Mouse (Mus musculus) MEL (cell line): ENCODE data around the gene Egln3. TPM values are rescaled to one million over a fixed set of nuclear protein-coding genes. Genes with fewer than 3 reads are reported as not detected.

Experiments
- DNase-seq: peaks from one replicate; pipeline ENCODE4 v3.0.0; 2011; ENCODE audit warnings: low read depth, low spot score
- H3K27ac ChIP-seq: 2 replicates; pipeline ENCODE4 v1.5.1; 2012; ENCODE audit warnings: low read depth, mild to moderate bottlenecking, control low read depth, low read length, moderate library complexity; ENCODE audit not compliant: control insufficient read depth
- H3K27me3 ChIP-seq, 2 experiments: fragments of 150-350 bp in 1 of 2; sonication (generic) in 1 of 2; 2 replicates each; pipeline ENCODE4 v1.6.1; 2012; ENCODE audit warnings: low read length in 2 of 2, mild to moderate bottlenecking in 2 of 2, improper control_type of control experiment in 1 of 2, moderate library complexity in 1 of 2; ENCODE audit not compliant: insufficient read depth in 2 of 2, control insufficient read depth in 1 of 2
- H3K36me3 ChIP-seq, 2 experiments: 2 replicates each; pipeline ENCODE4 v1.6.1; 2012 to 2014; ENCODE audit warnings: low read length in 2 of 2, improper control_type of control experiment in 1 of 2, inconsistent platforms in 1 of 2, mild to moderate bottlenecking in 1 of 2; ENCODE audit not compliant: insufficient read depth in 2 of 2, control insufficient read depth in 1 of 2
- H3K4me1 ChIP-seq, 2 experiments: fragments of 150-350 bp in 1 of 2; sonication (generic) in 1 of 2; 2 replicates each; pipeline ENCODE4 v1.6.1; 2012; ENCODE audit warnings: low read length in 2 of 2, improper control_type of control experiment in 1 of 2, mild to moderate bottlenecking in 1 of 2; ENCODE audit not compliant: insufficient read depth in 2 of 2, control insufficient read depth in 1 of 2
- H3K4me3 ChIP-seq, 2 experiments: fragments of 150-350 bp in 1 of 2; sonication (generic) in 1 of 2; 2 replicates each; pipeline ENCODE4 v1.5.1; 2012; ENCODE audit warnings: low read depth in 2 of 2, low read length in 2 of 2, mild to moderate bottlenecking in 2 of 2, moderate library complexity in 2 of 2, control low read depth in 1 of 2, improper control_type of control experiment in 1 of 2; ENCODE audit not compliant: control insufficient read depth in 1 of 2, insufficient read depth in 1 of 2
- H3K79me2 ChIP-seq: 2 replicates; pipeline ENCODE4 v1.6.1; 2012; ENCODE audit warnings: mild to moderate bottlenecking, low read length, moderate library complexity; ENCODE audit not compliant: control insufficient read depth, poor library complexity, insufficient read depth
- H3K9ac ChIP-seq: 2 replicates; pipeline ENCODE4 v1.6.1; 2012; ENCODE audit warnings: low read depth, mild to moderate bottlenecking, control low read depth, low read length, moderate library complexity; ENCODE audit not compliant: control insufficient read depth, poor library complexity, severe bottlenecking
- H3K9me3 ChIP-seq: fragments of 150-350 bp; sonication (generic); replicated peaks from 2 replicates; pipeline ENCODE4 v1.6.1; 2012; ENCODE audit warnings: mild to moderate bottlenecking, low read length, improper control_type of control experiment, moderate library complexity; ENCODE audit not compliant: insufficient read depth
- CHD1 ChIP-seq: IDR thresholded peaks from 2 replicates; pipeline ENCODE4 v1.6.1; 2012; ENCODE audit warnings: low read depth, mild to moderate bottlenecking, inconsistent platforms, low read length, improper control_type of control experiment
- CHD2 ChIP-seq: IDR thresholded peaks from 2 replicates; pipeline ENCODE4 v1.6.1; 2011; ENCODE audit warnings: low read length, improper control_type of control experiment
- CTCF ChIP-seq, 3 experiments: IDR thresholded peaks in 2 of 3; conservative IDR thresholded peaks in 1 of 3; 2 replicates each; pipeline ENCODE4 v1.5.1; 2011 to 2012; ENCODE audit warnings: low read length in 3 of 3, low read depth in 2 of 3, mild to moderate bottlenecking in 2 of 3, improper control_type of control experiment in 1 of 3, inconsistent platforms in 1 of 3, mixed read lengths in 1 of 3, moderate library complexity in 1 of 3; ENCODE audit not compliant: control insufficient read depth in 1 of 3, insufficient read depth in 1 of 3, poor library complexity in 1 of 3, severe bottlenecking in 1 of 3
- ELF1 ChIP-seq: IDR thresholded peaks from 2 replicates; pipeline ENCODE4 v1.6.1; 2014; ENCODE audit warnings: low read depth, mild to moderate bottlenecking, inconsistent platforms, low read length, improper control_type of control experiment, moderate library complexity
- ETS1 ChIP-seq: IDR thresholded peaks from 2 replicates; pipeline ENCODE4 v1.6.1; 2012; ENCODE audit warnings: low read depth, mild to moderate bottlenecking, inconsistent platforms, low read length, improper control_type of control experiment, moderate library complexity
- GABPA ChIP-seq: IDR thresholded peaks from 2 replicates; pipeline ENCODE4 v1.6.1; 2012; ENCODE audit warnings: low read depth, mild to moderate bottlenecking, inconsistent platforms, low read length, improper control_type of control experiment, moderate library complexity
- GATA1 ChIP-seq: IDR thresholded peaks from 2 replicates; pipeline ENCODE4 v1.6.1; 2011; ENCODE audit warnings: low read depth, low read length, improper control_type of control experiment
- MYC ChIP-seq: IDR thresholded peaks from 2 replicates; pipeline ENCODE4 v1.6.1; 2011; ENCODE audit warnings: low read depth, mild to moderate bottlenecking, low read length, improper control_type of control experiment, moderate library complexity
- NELFE ChIP-seq: IDR thresholded peaks from 2 replicates; pipeline ENCODE4 v1.6.1; 2011; ENCODE audit warnings: low read depth, low read length, improper control_type of control experiment
- NRF1 ChIP-seq: IDR thresholded peaks from 2 replicates; pipeline ENCODE4 v1.6.1; 2014; ENCODE audit warnings: low read depth, mild to moderate bottlenecking, inconsistent platforms, low read length, improper control_type of control experiment, moderate library complexity; ENCODE audit not compliant: poor library complexity, insufficient read depth, severe bottlenecking
- POLR2A ChIP-seq, 2 experiments: IDR thresholded peaks; 2 replicates each; pipeline ENCODE4 v1.6.1; 2011 to 2012; ENCODE audit warnings: low read length in 2 of 2, mild to moderate bottlenecking in 2 of 2, control low read depth in 1 of 2, improper control_type of control experiment in 1 of 2, low read depth in 1 of 2, moderate library complexity in 1 of 2; ENCODE audit not compliant: control insufficient read depth in 1 of 2, insufficient read depth in 1 of 2, poor library complexity in 1 of 2
- POLR2AphosphoS2 ChIP-seq: IDR thresholded peaks from 2 replicates; pipeline ENCODE4 v1.6.1; 2011; ENCODE audit warnings: low read length, improper control_type of control experiment
- POLR2AphosphoS5 ChIP-seq: IDR thresholded peaks from 2 replicates; pipeline ENCODE4 v1.6.1; 2012; ENCODE audit warnings: low read depth, borderline replicate concordance, mild to moderate bottlenecking, inconsistent platforms, low read length, moderate library complexity, mixed read lengths
- RAD21 ChIP-seq: IDR thresholded peaks from 2 replicates; pipeline ENCODE4 v1.6.1; 2011; ENCODE audit warnings: mild to moderate bottlenecking, low read depth, low read length, improper control_type of control experiment
- SIN3A ChIP-seq: IDR thresholded peaks from 2 replicates; pipeline ENCODE4 v1.6.1; 2012; ENCODE audit warnings: low read length, improper control_type of control experiment, inconsistent platforms
- SMC3 ChIP-seq: IDR thresholded peaks from 2 replicates; pipeline ENCODE4 v1.6.1; 2011; ENCODE audit warnings: low read depth, low read length, improper control_type of control experiment
- TAL1 ChIP-seq: IDR thresholded peaks from 2 replicates; pipeline ENCODE4 v1.6.1; 2012; ENCODE audit warnings: mild to moderate bottlenecking, inconsistent platforms, low read length, moderate library complexity, mixed read lengths
- TBP ChIP-seq: IDR thresholded peaks from 2 replicates; pipeline ENCODE4 v1.8.0; 2011; ENCODE audit warnings: low read depth, low read length, improper control_type of control experiment
- TCF12 ChIP-seq: IDR thresholded peaks from 2 replicates; pipeline ENCODE4 v1.6.1; 2014; ENCODE audit warnings: low read depth, mild to moderate bottlenecking, inconsistent platforms, low read length, improper control_type of control experiment, moderate library complexity
- USF1 ChIP-seq: IDR thresholded peaks from 2 replicates; pipeline ENCODE4 v1.6.1; 2014; ENCODE audit warnings: low read depth, mild to moderate bottlenecking, inconsistent platforms, low read length, improper control_type of control experiment, moderate library complexity
- USF2 ChIP-seq, 2 experiments: IDR thresholded peaks; 2 replicates each; pipeline ENCODE4 v1.6.1; 2011 to 2012; ENCODE audit warnings: improper control_type of control experiment in 2 of 2, low read length in 2 of 2, borderline replicate concordance in 1 of 2, inconsistent platforms in 1 of 2, low read depth in 1 of 2, mild to moderate bottlenecking in 1 of 2; ENCODE audit not compliant: insufficient read depth in 1 of 2
- ZC3H11A ChIP-seq: IDR thresholded peaks from 2 replicates; pipeline ENCODE4 v1.6.1; 2012; ENCODE audit warnings: low read depth, mild to moderate bottlenecking, inconsistent platforms, low read length, improper control_type of control experiment
- ZKSCAN1 ChIP-seq: IDR thresholded peaks from 2 replicates; pipeline ENCODE4 v1.6.1; 2012; ENCODE audit warnings: low read depth, mild to moderate bottlenecking, inconsistent platforms, low read length, improper control_type of control experiment, moderate library complexity
- ZMIZ1 ChIP-seq: IDR thresholded peaks from 2 replicates; pipeline ENCODE4 v1.6.1; 2012; ENCODE audit warnings: low read depth, mild to moderate bottlenecking, inconsistent platforms, low read length, improper control_type of control experiment, moderate library complexity
- polyA plus RNA-seq, 2 experiments: library from polyadenylated mRNA; stranded (reverse) in 1 of 2; unstranded in 1 of 2; fragments of >175 nt in 1 of 2; fragments of >200 nt in 1 of 2; gene quantifications; 2 replicates each; pipeline versions ENCODE4 v1.2.1 to v1.2.4; 2012; ENCODE audit warnings: low replicate concordance in 2 of 2, low read depth in 1 of 2; ENCODE audit not compliant: insufficient read length in 2 of 2, insufficient read depth in 1 of 2, missing spikeins in 1 of 2
- total RNA-seq: library from RNA; depleted of rRNA; stranded (reverse); fragments of 300-350 nt; gene quantifications from 2 replicates; pipeline ENCODE4 v1.2.3, GENCODE M21; 2012

Egln3 gene
- total and polyA plus RNA-seq, 3 experiments = 3.2 to 30.1 TPM; not detected in 1

DNA sequence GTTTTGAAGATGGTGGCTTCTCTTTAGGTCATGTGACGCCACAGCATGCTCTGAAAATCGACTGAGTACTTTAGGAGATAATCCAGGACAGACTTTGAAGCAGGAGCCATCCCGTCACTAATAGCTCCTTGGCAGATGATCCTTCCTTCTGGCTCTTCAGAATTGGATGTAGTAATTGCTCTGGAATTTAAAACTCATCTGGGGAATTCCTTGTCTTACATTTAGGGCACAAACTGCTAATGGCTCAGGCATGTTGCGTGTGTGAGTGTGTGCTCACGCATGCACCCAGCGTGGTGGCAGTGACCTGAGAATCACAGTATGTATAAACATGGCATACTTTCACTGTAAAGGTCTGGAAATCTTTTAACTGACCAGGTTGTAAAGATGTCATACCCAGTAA is 38.3 kb upstream of the Egln3 start:
- H3K9me3 ChIP-seq = no peaks in the 10 kb centered on the region
- peaks cover 5 to 6% of the 10 kb centered on the region in 2 experiments for H3K4me1 ChIP-seq
- DNase-seq = no peak
- TF ChIP-seq ELF1 (no peak), USF1 (peak; percentile 40; the same call in 1 of the 2 replicates)
- H3K36me3 ChIP-seq = peaks cover 0 to 3% of the 10 kb centered on the region in 2 experiments; a peak in 1 of 4 replicates
- no peak overlapping the region for H3K27ac ChIP-seq
- H3K9ac ChIP-seq = no peak overlapping the region
- H3K4me3 ChIP-seq = no peak overlapping the region
- H3K79me2 ChIP-seq = no peaks in the 10 kb centered on the region
- no peaks in the 10 kb centered on the region for H3K27me3 ChIP-seq

DNA sequence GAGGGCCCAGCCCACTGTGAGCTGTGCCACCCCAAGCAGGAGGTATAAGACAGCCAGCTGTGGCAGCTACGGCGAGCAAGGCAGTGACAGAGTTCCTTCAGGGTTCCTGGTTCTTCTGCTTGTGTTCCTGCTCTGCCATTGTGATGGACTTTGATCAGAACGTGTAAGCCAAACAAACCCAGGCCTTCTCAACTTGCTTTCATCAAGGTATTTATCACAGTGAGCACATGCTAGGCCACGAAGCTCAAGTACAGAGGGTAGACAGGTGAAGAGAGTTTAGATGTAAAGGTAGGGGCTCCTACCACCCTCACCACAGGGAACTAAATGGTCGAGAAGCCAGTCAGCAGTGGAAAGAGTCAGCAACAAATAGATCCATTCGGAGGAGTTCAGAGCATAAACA is 30.1 kb upstream of the Egln3 start:
- TF ChIP-seq CTCF (IDR thresholded peaks at IDR 0.05 in 2 of 3, conservative IDR thresholded peaks at IDR 0.05 in 1 of 3; ENCODE audit: control insufficient read depth in 1 of 3, insufficient read depth in 1 of 3, low read depth in 2 of 3, low read length in 3 of 3, poor library complexity in 1 of 3, severe bottlenecking in 1 of 3) (no peak), MYC (no peak), USF2 (IDR thresholded peaks at IDR 0.05; ENCODE audit: borderline replicate concordance in 1 of 2, insufficient read depth in 1 of 2, low read depth in 1 of 2, low read length in 2 of 2) (no peak), POLR2AphosphoS2 (no peak), ETS1 (no peak), ELF1 (no peak), ZC3H11A (no peak), RAD21 (no peak), GABPA (no peak), USF1 (no peak), GATA1 (no peak), TAL1 (no peak), CHD2 (no peak), SIN3A (no peak)
- no peaks in the 10 kb centered on the region for H3K79me2 ChIP-seq
- no peaks in the 10 kb centered on the region for H3K9me3 ChIP-seq
- no peak overlapping the region for H3K27ac ChIP-seq
- no peaks in the 10 kb centered on the region for H3K36me3 ChIP-seq
- H3K4me3 ChIP-seq = no peak overlapping the region
- H3K4me1 ChIP-seq = no peaks in the 10 kb centered on the region; a peak in 1 of 4 replicates
- H3K9ac ChIP-seq = no peak overlapping the region
- no peak for DNase-seq
- H3K27me3 ChIP-seq = no peaks in the 10 kb centered on the region; a peak in 1 of 4 replicates

DNA sequence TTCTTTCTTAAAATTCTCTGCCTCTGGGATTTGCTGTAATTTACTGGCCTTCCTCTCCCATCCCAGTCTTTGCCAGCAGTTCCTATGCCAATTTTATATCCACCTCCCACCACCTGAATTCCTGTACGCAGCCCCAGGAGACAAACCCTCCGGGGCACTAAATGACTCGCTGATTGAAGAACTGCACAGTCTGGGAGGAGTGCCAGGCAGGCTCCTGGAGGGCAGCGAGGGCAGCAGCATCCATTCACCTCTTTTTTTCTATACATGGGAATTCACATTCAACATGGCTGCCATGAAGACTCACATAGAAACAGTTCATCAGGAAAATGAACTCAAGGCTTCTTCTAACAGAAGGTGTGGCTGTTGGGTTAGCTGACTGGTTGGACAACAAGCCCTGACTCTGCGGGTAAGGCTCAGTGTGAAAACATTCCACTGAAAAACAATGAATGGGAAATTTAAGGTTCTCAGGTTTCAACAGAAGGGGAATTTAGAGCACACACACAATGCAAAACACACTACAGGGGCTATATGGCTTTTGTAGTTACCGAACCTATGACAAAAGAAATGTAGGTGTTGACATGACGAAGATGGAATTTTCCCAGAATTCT is 29.4 kb upstream of the Egln3 start:
- H3K27me3 ChIP-seq = no peaks in the 10 kb centered on the region; a peak in 1 of 4 replicates
- no peak overlapping the region for H3K27ac ChIP-seq
- no peaks in the 10 kb centered on the region for H3K36me3 ChIP-seq
- no peaks in the 10 kb centered on the region; a peak in 1 of 4 replicates for H3K4me1 ChIP-seq
- H3K79me2 ChIP-seq = no peaks in the 10 kb centered on the region
- H3K9me3 ChIP-seq = no peaks in the 10 kb centered on the region
- no peak overlapping the region for H3K9ac ChIP-seq
- no peak for TF ChIP-seq GABPA
- no peak for TF ChIP-seq CHD2
- TF ChIP-seq GATA1 = no peak
- no peak for TF ChIP-seq TAL1
- no peak for TF ChIP-seq ZKSCAN1
- no peak for TF ChIP-seq CHD1
- no peak for TF ChIP-seq TCF12
- no peak for TF ChIP-seq SMC3
- TF ChIP-seq RAD21 = no peak
- TF ChIP-seq TBP = no peak
- TF ChIP-seq POLR2A (IDR thresholded peaks at IDR 0.05; ENCODE audit: control insufficient read depth in 1 of 2, insufficient read depth in 1 of 2, low read depth in 1 of 2, low read length in 2 of 2, poor library complexity in 1 of 2) = no peak
- TF ChIP-seq MYC = no peak
- no peak for TF ChIP-seq ZMIZ1
- TF ChIP-seq NELFE = no peak
- TF ChIP-seq POLR2AphosphoS5 = no peak
- no peak for TF ChIP-seq USF2 (IDR thresholded peaks at IDR 0.05; ENCODE audit: borderline replicate concordance in 1 of 2, insufficient read depth in 1 of 2, low read depth in 1 of 2, low read length in 2 of 2)
- TF ChIP-seq NRF1 = no peak
- no peak overlapping the region for H3K4me3 ChIP-seq
- DNase-seq = no peak
